Mouse (Mus musculus): ENCODE measurements at regions not wholly inside any gene's neighbourhood (a gene's known extent, or its start where the extent isn't known, plus 50 kb on each side); places are given as distances from the start of the nearest gene placed in this dataset.

DNA sequence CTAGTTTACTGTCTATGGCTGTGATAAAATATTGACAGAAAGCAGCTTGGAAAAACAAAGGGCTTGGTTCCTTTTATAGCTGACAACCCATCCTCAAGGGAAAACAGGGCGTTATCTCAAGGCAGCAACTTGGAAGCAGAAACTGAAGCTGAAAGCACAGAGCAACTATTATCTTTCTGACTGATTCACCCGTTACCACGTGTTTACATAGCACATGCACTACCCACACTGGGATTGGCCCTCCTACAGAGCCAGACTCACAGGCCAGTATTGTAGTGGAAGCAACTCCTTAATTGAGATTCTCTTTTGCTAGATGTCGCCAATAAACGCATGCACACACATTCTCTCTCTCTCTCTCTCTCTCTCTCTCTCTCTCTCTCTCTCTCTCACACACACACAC is 465.5 kb downstream of the Pros1 start:
- no peak for DNase-seq (ENCODE audit: low spot score)

GRCm38 (mm10) chr16:63351511-63352125 is 497.5 kb downstream of the Pros1 start:
- no peak for DNase-seq (ENCODE audit: low spot score)

- no peak for DNase-seq (ENCODE audit: low spot score)
Measured at GRCm38 (mm10) chr16:63369868-63370267, 494.1 kb downstream of the Epha3 start.

- DNase-seq (ENCODE audit: low spot score) = no peak
Measured at GRCm38 (mm10) chr16:63371275-63371674, 492.7 kb downstream of the Epha3 start.

GRCm38 (mm10) chr16:63404976-63405375 is 459.0 kb downstream of the Epha3 start:
- no peak for DNase-seq (ENCODE audit: low spot score)

DNA sequence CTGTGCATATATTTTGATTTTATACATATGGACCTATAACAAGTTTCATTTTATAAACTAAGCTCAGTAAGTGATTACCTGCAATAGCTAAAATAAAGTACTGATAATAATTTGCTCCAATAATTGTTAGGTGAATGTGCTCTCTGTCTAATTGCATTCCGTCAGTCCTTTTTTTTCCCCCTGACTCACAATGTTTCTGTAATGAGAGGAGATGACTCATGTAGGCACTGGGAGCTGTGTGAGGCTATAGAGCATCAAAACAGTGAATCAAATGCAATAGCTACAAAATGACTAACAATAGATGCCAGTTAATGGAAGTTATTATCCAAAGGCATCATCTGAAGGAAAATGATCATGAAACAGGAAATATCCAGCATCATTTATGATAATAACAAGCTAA is 451.3 kb downstream of the Epha3 start:
- no peak for DNase-seq (ENCODE audit: low spot score)

GRCm38 (mm10) chr16:63452301-63452700 is 411.7 kb downstream of the Epha3 start:
- DNase-seq (ENCODE audit: low spot score) = no peak

GRCm38 (mm10) chr16:63466615-63467014 is 397.4 kb downstream of the Epha3 start:
- DNase-seq (ENCODE audit: low spot score) = no peak

GRCm38 (mm10) chr16:63468851-63469250 is 395.1 kb downstream of the Epha3 start:
- no peak for DNase-seq (ENCODE audit: low spot score)
